In the genomic region with DNA sequence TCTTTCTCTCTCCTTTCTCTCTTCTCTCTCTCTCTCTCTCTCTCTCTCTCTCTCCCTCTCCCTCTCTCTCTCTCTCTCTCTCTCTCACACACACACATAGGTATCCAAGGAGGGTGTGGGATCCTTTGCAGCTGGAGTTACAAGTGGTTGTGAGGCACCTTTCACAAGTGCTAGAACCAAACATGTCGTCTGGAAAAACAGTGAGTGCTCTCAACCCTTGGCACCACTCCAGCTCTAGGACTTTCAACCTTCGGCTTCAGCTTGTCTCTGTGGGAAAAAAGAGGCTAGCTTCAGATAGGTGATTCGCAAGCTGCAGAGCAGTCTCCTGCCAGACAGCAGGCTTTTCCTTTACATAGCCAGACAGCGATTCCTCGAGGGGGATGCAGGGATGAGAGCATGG, we compare ENCODE assay signal across 13 mouse cellular contexts. TPM values are rescaled to one million over a fixed set of nuclear protein-coding genes. Genes with fewer than 3 reads are reported as not detected.
A peak's percentile ranks its signal among the peaks of the same experiment; 100 is the strongest.
DNase-seq lines count a peak whose midpoint lies in the region; ATAC-seq and TF ChIP-seq lines count a peak whose summit lies in the region.
"Had no signal": no experiment of that assay in that cellular context is flagged by ENCODE, and none has a peak within 500 bp of the region (broad histone marks: within the 10 kb centered on the region; RNA-seq: fewer than 3 reads in every experiment).

No protein-coding gene starts in this region.

- H3K27me3 ChIP-seq in limb, embryonic 14.5 days (ENCODE audit: control insufficient read depth, insufficient read depth, low read length), result no peaks in the 10 kb centered on the region
- H3K27me3 ChIP-seq in limb, embryonic 10.5 days (ENCODE audit: low read depth, poor library complexity, severe bottlenecking), result no peaks in the 10 kb centered on the region
- no peaks in the 10 kb centered on the region for H3K27me3 ChIP-seq in testis, adult 2 months (ENCODE audit: control insufficient read depth, insufficient read depth, low read length)
- H3K27me3 ChIP-seq: embryonic facial prominence, embryonic 15.5 days had no signal

- H3K4me2 ChIP-seq in limb, embryonic 14.5 days (replicated peaks; ENCODE audit: low read depth, low read length, severe bottlenecking), result no peak overlapping the region
- H3K4me2 ChIP-seq: embryonic facial prominence, embryonic 15.5 days had no signal

- ATAC-seq in limb, embryonic 14.5 days (ENCODE audit: low FRiP score, low read depth), result no peak
- ATAC-seq: forebrain, embryonic 16.5 days had no signal

- WGBS in limb, embryonic 14.5 days, result 46% methylated on average over 5 of the region's 5 CpGs
- 69% methylated on average over 5 of the region's 5 CpGs for WGBS in limb, embryonic 10.5 days
- 41% methylated on average over 5 of the region's 5 CpGs for WGBS in lung, adult 2 months

- no peaks in the 10 kb centered on the region for H3K9me3 ChIP-seq in limb, embryonic 14.5 days (ENCODE audit: control insufficient read depth, low read length)
- no peaks in the 10 kb centered on the region for H3K9me3 ChIP-seq in limb, embryonic 10.5 days (replicated peaks)
- H3K9me3 ChIP-seq: embryonic facial prominence, embryonic 15.5 days; midbrain, embryonic 10.5 days had no signal

- no peak for TF ChIP-seq POLR2A in limb, embryonic 14.5 days (IDR thresholded peaks at IDR 0.05; ENCODE audit: borderline replicate concordance, extremely low read depth, insufficient read depth, insufficient read length)
- no peak for TF ChIP-seq POLR2A in lung, adult 2 months (IDR thresholded peaks at IDR 0.05; ENCODE audit: borderline replicate concordance, extremely low read depth, low read depth, low read length)
- TF ChIP-seq POLR2A in testis, adult 2 months (IDR thresholded peaks at IDR 0.05; ENCODE audit: control insufficient read depth, low read depth, low read length), result no peak

- no peak overlapping the region for H3K9ac ChIP-seq in limb, embryonic 14.5 days (ENCODE audit: low read depth, low read length, severe bottlenecking)
- H3K9ac ChIP-seq: embryonic facial prominence, embryonic 15.5 days; liver, embryonic 14.5 days had no signal

- no peak overlapping the region for H3K27ac ChIP-seq in limb, embryonic 14.5 days (replicated peaks; ENCODE audit: low read depth, low read length)
- H3K27ac ChIP-seq in limb, embryonic 10.5 days, result no peak overlapping the region
- H3K27ac ChIP-seq in testis, adult 2 months (ENCODE audit: control insufficient read depth, insufficient read depth, low read depth, low read length), result peak overlapping the region; percentile 88
- H3K27ac ChIP-seq: embryonic facial prominence, embryonic 15.5 days; liver, embryonic 14.5 days; midbrain, embryonic 10.5 days had no signal

- H3K36me3 ChIP-seq in limb, embryonic 14.5 days (ENCODE audit: control insufficient read depth, insufficient read depth, low read length), result no peaks in the 10 kb centered on the region
- H3K36me3 ChIP-seq in limb, embryonic 10.5 days, result no peaks in the 10 kb centered on the region
- H3K36me3 ChIP-seq in testis, adult 2 months (ENCODE audit: control insufficient read depth, insufficient read depth, low read length), result no peaks in the 10 kb centered on the region
- H3K36me3 ChIP-seq: embryonic facial prominence, embryonic 15.5 days; midbrain, embryonic 10.5 days had no signal

- H3K4me3 ChIP-seq in limb, embryonic 14.5 days (replicated peaks; ENCODE audit: low read length), result no peak overlapping the region
- no peak overlapping the region for H3K4me3 ChIP-seq in limb, embryonic 10.5 days
- no peak overlapping the region for H3K4me3 ChIP-seq in lung, adult 2 months (replicated peaks; ENCODE audit: extremely low read depth, low read depth, low read length)
- no peak overlapping the region for H3K4me3 ChIP-seq in testis, adult 2 months (ENCODE audit: control insufficient read depth, low read depth, low read length)
- H3K4me3 ChIP-seq: embryonic facial prominence, embryonic 15.5 days; midbrain, embryonic 10.5 days had no signal

- TF ChIP-seq CTCF in lung, adult 2 months (IDR thresholded peaks at IDR 0.05; ENCODE audit: insufficient read depth, low read length), result no peak
- TF ChIP-seq CTCF in testis, adult 2 months (IDR thresholded peaks at IDR 0.05; ENCODE audit: control insufficient read depth, insufficient read depth, insufficient replicate concordance, low read depth, low read length), result no peak

- H3K4me1 ChIP-seq in limb, embryonic 14.5 days (ENCODE audit: control insufficient read depth, insufficient read depth, low read length), result peaks cover 4% of the 10 kb centered on the region
- peaks cover 13% of the 10 kb centered on the region for H3K4me1 ChIP-seq in limb, embryonic 10.5 days
- H3K4me1 ChIP-seq in lung, adult 2 months (ENCODE audit: control insufficient read depth, insufficient read depth, low read length), result peaks cover 8% of the 10 kb centered on the region
- peaks cover 8% of the 10 kb centered on the region for H3K4me1 ChIP-seq in testis, adult 2 months (ENCODE audit: control insufficient read depth, insufficient read depth, low read length)

- peak; percentile 9 for DNase-seq in limb, embryonic 14.5 days (ENCODE audit: low spot score)
- DNase-seq in limb, embryonic 10.5 days (ENCODE audit: low spot score), result no peak
- peak; percentile 43 to 69 for DNase-seq in adrenal gland, postnatal 36 days
- peak; percentile 52 for DNase-seq in lung, adult 2 months
- no peak for DNase-seq in frontal cortex, postnatal 14 days (ENCODE audit: low spot score in 2 of 2)
- DNase-seq in right cerebral cortex, adult 2 months (ENCODE audit: low spot score in 2 of 2), result no peak
- DNase-seq: cerebellum, postnatal 36 days had no signal

RNA-seq across cellular contexts. Expression of a gene that starts 3.7 kb away (rescaled TPM):
- polyA plus RNA-seq in limb, embryonic 14.5 days (2012; rRNA removed), result 28.0 and 34.2 TPM in 2 replicates
- 115 and 122 TPM in 2 replicates for polyA plus RNA-seq in limb, embryonic 14.5 days (2014; fragmentation: Nextera tagmentation; extraction: Ambion mirVana)
- polyA plus RNA-seq in limb, embryonic 10.5 days (2016; fragmentation: Nextera tagmentation; extraction: Ambion mirVana), result 125 and 130 TPM in 2 replicates
- total RNA-seq in adrenal gland, postnatal 36 days (2021), result 100 to 1,000 TPM; 116 to 122 TPM
- polyA plus RNA-seq in lung, adult 2 months (2012; rRNA removed), result 4.8 and 11.4 TPM in 2 replicates
- polyA plus RNA-seq in testis, adult 2 months (2012; rRNA removed), result 12.1 and 13.4 TPM in 2 replicates

RNA-seq across cellular contexts. Expression of a gene that starts 25.2 kb away (rescaled TPM):
- polyA plus RNA-seq in limb, embryonic 14.5 days (2012; rRNA removed), result 0.47 and 0.72 TPM in 2 replicates
- polyA plus RNA-seq in limb, embryonic 14.5 days (2014; fragmentation: Nextera tagmentation; extraction: Ambion mirVana), result not detected in 2 replicates
- polyA plus RNA-seq in limb, embryonic 10.5 days (2016; fragmentation: Nextera tagmentation; extraction: Ambion mirVana), result not detected in 2 replicates
- under 1 TPM; 0.82 to 0.89 TPM for total RNA-seq in adrenal gland, postnatal 36 days (2021)
- polyA plus RNA-seq in lung, adult 2 months (2012; rRNA removed), result 0.19 and 0.38 TPM in 2 replicates
- 766 and 866 TPM in 2 replicates for polyA plus RNA-seq in testis, adult 2 months (2012; rRNA removed)
- polyA plus RNA-seq: embryonic facial prominence, embryonic 15.5 days; forebrain, embryonic 16.5 days; heart, postnatal 0 days; midbrain, embryonic 10.5 days had no signal

RNA-seq across cellular contexts. Expression of a gene that starts 48.6 kb away (rescaled TPM):
- 2.9 and 3.0 TPM in 2 replicates for polyA plus RNA-seq in limb, embryonic 14.5 days (2012; rRNA removed)
- polyA plus RNA-seq in limb, embryonic 14.5 days (2014; fragmentation: Nextera tagmentation; extraction: Ambion mirVana), result 4.3 and 5.5 TPM in 2 replicates
- 0.66 and 0.77 TPM in 2 replicates for polyA plus RNA-seq in limb, embryonic 10.5 days (2016; fragmentation: Nextera tagmentation; extraction: Ambion mirVana)
- 1 to 10 TPM; 4.4 to 5.7 TPM for total RNA-seq in adrenal gland, postnatal 36 days (2021)
- polyA plus RNA-seq in lung, adult 2 months (2012; rRNA removed), result 4.5 and 5.8 TPM in 2 replicates
- 3.3 and 3.9 TPM in 2 replicates for polyA plus RNA-seq in testis, adult 2 months (2012; rRNA removed)

Comparison
In these comparisons a context has a peak if more than half of its experiments do, and no peak if none do; other contexts are left out.
1. DNase-seq: peak in limb, embryonic 14.5 days (single experiment), adrenal gland, postnatal 36 days (2 of 2) and lung, adult 2 months (single experiment); none in limb, embryonic 10.5 days (single experiment), frontal cortex, postnatal 14 days (0 of 2) and right cerebral cortex, adult 2 months (0 of 2).
2. RNA of a gene that starts 25.2 kb away (polyA plus RNA-seq): 766 to 866 TPM in testis, adult 2 months; 0.47 to 0.72 TPM in limb, embryonic 14.5 days, 0.19 to 0.38 TPM in lung, adult 2 months and not detected in limb, embryonic 10.5 days; every median in the first group is over 100 times any median in the second.